Mouse (Mus musculus) urinary bladder, postnatal 25 days (tissue): ENCODE data around the gene Hapln3.
A peak's percentile ranks its signal among the peaks of the same experiment; 100 is the strongest.

Experiments used
- DNase-seq: peaks from one replicate; pipeline ENCODE4 v3.0.0; 2022; ENCODE audit warnings: low spot score

Hapln3 gene

DNA sequence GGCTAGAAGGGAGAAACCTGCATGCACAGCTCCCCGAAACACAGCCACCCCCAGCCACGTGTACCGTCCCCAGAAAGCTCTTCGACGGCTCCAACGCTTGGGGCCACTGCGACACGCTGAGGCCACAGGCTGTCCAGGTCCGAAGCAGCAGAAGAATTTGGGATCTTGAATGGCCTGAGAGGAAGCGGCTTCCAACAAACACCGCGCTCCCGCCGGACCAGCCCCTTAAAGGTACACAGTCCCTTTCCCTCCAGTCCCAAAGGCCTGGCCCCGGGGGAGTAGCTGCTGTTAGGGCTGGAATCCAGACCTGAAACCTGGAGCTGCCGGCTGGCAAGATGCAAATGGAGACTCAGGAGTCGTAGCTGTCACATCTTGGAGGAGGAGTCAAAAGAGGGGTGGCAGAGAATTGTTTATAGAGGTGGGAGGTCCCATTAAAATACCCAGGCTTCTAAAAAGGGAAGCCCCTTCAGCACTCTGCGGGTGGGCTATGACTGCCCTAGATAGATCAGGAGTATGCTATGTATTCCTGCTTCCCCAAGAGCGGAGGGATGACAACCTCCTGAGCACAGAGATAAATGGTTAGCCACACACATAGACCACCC is at the start of gene Hapln3:
Hapln3 (minus strand) TSS at position 176 of the 602 bp plus-strand sequence.
- DNase-seq, result no peak

DNA sequence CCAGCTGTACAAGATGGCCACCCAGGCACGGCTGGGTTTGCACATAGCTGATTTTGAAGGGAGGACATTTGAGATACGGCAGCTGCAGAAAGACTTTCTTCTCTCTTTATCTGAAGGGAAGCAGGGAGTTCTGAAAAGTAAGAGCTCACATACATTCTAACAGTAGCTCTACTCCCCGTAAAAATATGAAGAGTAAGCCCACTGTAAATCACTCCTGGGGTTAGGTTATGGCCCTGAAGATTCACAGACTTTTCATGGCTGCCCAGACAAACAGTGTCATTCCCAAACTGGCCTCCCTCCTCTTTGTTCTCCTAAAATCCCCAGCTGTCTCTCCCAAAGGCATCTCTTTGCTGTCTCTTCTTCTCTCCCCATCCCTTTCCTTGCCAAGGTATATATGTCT is 43.0 kb upstream of the Hapln3 start:
- no peak for DNase-seq

DNA sequence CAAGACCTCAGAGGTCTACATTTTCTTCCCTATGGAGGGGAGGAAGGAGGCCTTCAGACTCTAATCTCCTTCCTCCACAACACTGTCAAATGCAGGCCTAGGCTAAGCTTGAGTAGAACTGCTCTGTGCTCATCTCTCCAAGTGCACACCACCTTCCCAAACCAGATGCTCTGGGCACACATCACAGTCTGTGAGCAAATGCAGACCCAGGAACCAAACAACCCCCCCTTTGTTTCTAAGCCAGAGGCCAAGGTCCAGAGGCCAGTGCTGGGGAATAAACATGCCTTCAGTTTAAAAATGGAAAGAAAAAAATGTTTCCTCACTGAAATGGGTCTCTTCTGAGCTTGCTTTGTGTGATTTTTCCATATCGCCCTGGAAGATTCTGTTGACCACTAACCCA is 41.0 kb upstream of the Hapln3 start:
- no peak for DNase-seq

- DNase-seq, result no peak
Observed at GRCm38 (mm10) chr7:79167006-79167562, 36.3 kb upstream of the Hapln3 start.

GRCm38 (mm10) chr7:79159406-79159805 is 28.6 kb upstream of the Hapln3 start:
- no peak for DNase-seq

GRCm38 (mm10) chr7:79149522-79149921 is 18.7 kb upstream of the Hapln3 start:
- no peak for DNase-seq

- DNase-seq, result peak; percentile 89
Observed at GRCm38 (mm10) chr7:79148711-79149266, 18.0 kb upstream of the Hapln3 start, which contains the start of gene Mfge8. Mfge8 (minus strand) TSS chr7:79149060.

DNA sequence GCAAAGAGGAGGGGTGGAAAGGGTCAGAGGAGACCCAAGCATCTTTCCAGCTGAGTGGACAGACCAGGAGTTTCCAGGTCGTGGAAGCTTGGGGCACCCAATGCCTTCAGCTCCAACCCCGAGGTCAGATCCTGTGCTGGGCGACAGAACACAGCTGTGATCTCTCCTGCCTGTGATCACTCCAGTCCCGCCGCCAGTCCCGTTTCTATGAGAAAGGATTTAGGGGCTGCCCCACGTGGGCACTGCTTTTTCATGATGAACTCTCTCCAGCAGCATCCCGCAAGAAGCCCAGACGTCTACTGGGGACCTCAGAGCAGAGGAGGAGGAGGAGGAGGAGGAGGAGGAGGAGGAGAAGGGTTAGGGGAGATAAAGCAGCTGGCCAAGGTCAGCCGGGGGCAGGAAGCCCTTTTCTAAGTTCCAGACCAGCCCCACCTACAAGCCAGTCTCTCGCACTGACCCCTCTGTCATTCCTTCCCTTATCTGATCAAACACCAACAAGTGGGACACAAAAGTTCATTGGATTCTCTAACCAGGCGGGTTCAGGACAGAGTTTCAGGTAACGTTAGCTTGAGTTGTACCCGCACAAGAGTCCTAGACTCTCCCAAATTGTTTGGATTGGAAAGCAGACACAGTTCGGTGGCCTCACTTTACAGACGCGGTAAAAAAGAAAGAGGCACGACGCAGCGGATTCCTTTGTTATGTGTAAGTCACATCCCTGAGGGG is 17.3 kb upstream of the Hapln3 start:
- no peak for DNase-seq

DNA sequence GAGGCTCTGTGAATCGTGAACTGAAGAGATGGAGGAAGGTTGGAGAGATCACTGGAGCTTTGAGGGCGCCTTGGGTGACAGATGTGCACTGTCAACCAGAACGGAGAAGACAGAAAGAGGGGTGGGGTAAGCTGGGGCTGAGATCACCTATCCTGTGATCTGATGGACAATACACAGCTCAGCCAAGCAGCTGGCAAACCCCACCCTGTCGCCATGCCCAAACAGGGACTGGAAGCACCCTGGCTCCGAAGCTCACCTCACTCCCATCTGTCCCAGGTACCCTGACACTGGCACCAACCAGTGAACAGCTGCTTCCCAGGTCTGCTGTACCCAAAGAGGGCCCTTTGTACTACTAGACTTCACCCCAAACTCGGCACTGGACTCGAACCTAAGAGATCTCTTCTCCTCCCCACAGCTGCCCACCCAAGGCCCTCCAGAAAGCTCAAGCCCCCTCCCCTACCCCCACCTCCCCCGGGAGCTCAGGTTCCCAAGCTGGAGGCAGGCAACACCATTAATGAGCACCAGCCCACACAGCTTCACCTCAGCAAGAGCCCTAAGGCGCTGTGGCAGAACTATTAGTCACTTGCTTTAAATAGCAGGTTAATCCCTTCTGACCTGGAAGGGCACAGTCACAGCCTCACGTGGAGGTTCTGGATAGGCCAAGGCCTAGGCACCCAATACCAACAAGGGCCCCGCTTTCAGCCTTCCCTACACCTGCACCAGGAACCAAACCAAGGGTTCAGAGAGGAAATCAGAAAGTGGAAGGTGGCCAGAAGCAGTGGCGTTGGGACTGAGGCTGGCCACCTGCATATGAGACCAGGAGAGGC is 16.4 kb upstream of the Hapln3 start:
- DNase-seq, result no peak

DNA sequence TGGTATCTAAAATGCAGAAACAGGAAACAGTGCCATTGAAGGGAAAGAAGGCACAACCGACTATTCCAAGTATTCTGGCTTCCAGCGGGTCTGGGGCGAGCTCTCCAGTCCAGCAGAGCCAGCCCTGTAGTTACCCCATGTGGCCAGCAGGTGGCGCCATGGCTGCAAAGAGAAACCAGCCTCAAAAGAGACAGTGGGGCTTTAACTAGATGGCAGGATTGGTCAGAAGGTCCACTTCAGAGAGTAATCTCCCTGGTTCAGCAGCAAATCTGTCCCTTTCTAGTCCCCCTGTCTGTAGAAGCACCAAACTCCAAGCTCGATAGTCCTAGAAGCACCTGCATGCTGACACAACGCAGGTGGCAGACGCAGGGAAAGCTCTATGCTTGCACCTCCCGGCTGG is 10.1 kb upstream of the Hapln3 start:
- peak; percentile 79 for DNase-seq

GRCm38 (mm10) chr7:79139891-79140591 is 9.2 kb upstream of the Hapln3 start:
- no peak for DNase-seq

GRCm38 (mm10) chr7:79139328-79139824 is 8.6 kb upstream of the Hapln3 start:
- no peak for DNase-seq

GRCm38 (mm10) chr7:79133391-79133790 is 2.6 kb upstream of the Hapln3 start:
- DNase-seq, result no peak

DNA sequence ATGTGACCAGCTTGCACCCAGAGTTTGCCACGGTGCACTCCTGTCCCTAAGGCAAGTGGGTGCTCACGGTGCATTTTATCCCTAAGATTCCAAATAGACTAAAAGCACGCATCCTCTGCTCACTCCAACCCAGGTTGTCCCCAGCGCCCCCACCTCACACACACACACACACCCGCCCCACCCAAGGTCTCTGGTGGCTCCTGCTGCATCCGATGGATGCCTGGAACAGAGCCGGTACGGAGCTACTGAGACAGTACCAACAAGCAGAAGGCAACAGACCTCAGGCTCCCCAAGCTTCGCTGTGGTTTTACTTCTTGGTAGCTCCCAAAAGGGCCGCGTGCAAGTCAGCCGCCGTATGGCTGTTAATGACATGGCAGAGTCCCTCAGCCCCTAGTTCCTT is 433 bp downstream of the Hapln3 start:
- no peak for DNase-seq

DNA sequence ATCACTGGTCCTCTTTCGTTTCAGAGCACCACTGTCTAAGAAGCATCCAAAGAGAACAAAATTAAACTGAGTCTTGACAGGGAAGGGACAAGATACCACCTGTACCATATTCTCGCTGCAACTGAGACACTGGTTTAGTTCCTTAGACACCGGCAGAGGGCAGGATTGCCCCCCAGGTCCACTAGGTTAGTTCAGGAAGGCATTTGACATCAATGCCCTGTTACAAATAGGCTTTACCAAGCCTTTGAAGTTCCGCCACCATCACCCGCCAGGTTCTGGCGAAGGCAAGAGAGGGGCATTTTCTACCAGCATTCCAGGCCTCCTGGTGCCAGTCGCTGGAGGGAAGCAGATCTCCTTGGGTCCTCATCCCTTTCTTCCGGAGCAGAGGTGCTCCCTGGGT is 935 bp downstream of the Hapln3 start:
- no peak for DNase-seq

DNA sequence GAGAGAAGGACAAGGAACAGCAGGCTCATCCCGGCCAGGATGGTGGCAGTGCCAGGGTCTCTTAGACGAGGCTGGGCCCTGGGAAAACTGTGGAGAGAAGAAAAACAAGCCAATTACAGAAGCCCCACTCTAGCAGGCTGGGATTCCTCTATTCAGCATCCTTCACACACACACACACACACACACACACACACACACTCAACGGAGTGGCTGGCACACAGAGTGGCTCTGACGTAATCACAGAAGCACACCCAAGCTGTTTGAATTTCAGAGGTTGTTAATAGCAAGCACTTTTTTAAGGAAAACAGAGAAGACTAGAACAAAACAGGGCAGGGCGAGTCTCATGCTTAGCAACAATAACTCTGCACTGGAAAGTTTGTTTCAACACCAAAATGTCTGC is 7.4 kb downstream of the Hapln3 start:
- DNase-seq, result no peak

DNA sequence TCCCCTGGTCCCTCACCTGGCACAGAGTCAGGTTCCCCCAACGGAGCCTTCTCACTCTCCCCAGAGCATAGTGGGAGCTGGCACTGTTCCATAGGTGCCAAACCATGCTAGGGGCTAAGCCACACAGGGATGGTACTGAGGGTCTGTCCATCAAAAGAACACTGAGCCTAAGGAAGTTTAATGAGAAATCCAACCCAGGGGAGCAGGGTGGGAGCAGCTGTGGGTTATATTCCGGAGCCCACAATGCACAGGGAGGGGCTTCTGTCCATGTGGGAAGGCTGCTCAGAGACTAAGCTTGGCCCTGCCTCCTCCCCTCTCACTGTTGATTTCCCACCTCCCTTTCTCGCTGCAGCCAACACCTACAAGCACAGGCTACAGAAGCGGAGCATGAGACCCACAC is 17.0 kb downstream of the Hapln3 start:
- no peak for DNase-seq

DNA sequence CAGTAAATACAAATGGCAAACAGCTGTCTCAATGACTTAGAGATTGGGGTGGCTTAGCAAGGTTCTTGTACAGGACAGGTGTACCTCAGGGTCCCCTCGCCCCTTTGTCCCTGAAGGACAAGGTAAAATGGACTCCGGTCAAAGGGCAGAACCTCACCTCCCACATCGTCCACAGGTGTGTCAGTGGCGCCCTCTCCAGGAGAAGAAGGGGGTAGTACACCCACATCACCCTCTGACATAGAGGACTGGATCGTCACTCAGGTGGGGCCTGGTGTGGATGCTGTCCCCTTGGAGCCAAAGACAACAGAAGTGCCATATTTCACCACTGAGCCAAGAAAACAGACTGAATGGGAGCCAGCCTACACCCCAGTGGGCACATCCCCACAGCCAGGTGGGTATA is 34.3 kb downstream of the Hapln3 start:
- DNase-seq, result no peak

- DNase-seq, result no peak
Observed at GRCm38 (mm10) chr7:79089111-79089510, 41.7 kb downstream of the Hapln3 start.

- DNase-seq, result peak; percentile 70
Observed at GRCm38 (mm10) chr7:79080572-79081399, 50.0 kb downstream of the Hapln3 start.

DNA sequence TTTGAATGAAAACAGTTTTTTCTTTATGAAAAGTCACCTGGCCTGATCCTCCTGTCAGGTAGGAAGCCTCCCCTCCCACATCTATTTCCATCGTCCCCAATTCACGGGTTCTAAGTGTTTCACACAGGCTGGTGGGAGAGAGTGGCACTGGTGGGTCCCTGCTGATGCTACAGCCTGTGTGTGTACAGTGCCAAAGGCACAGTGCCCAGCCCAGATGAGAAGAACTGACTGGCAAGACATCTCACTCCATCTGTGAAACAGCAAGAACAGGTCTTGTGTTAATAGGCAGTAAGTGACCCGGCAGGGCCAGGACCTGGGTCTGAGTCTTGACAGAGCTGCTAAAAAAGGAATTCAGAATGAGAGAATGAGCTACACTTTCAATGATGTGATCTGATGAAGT is 51.6 kb downstream of the Hapln3 start:
- no peak for DNase-seq
